Mouse (Mus musculus) heart, adult 8-10 months (tissue): ENCODE measurements at regions not wholly inside any gene's neighbourhood (a gene's known extent, or its start where the extent isn't known, plus 50 kb on each side); places are given as distances from the start of the nearest gene placed in this dataset.

ENCODE experiments used
- DNase-seq: peaks from one replicate; pipeline ENCODE4 v3.0.0; 2022; ENCODE audit warnings: low spot score

DNA sequence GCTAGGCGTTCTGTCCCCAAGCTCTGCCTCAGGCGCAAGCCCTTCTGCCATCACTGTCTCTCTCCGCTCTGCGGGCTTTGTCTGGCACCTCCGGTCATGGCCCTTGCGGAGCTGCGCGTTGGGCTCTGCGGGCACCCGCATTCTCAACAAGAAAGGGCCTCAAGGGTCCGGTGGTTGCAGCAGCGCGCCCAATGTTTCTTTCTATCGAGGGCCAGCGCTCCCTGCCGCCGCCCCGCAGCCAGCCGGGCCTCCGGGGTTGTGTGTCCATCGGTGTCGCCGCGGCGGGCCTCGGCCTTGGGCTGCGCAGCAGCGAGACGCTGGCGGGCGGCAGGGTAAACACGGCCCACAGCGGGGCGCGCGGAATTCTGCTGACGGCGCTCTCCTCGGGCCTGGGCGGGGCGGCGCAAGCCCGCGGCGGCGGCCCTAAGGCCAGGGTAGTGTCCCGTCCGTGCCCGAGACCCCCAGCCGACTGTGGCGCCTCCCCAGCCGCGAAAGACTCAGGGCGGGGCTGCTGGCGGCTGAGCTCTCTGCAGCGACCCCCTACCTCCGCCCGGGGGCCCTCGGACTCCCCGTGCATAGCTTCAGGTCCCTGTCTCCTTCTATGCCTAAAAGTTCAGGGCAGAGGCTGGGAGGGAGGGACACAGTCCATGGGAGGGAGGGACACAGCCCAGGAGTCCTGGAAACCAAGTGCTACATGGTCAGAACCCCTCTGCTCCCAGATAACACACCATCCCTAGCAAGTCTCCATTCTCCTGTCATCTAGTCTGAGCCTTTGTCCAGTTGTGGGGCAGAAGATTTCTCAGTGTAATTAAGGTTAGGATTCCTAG, 80.9 kb downstream of the Efnb1 start:
- DNase-seq: no peak

DNA sequence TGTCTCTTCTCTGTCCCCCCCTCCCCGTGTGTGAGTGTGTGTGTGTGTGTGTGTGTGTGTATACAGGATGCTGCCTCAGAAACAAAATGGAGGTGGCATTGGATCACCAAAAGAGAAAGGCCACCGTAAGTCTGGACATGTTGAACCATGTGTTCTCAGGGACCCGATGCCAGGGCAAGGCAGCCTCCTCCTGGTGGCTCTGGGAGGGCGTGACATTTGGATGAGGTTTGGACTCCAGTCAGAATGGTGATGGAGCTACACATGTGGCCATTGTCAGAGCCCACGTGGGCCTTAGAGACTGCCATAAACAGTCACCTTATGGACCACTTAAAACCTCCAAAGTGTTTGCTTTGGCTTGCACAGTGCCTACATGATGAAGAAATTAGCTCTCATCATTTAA, 80.0 kb downstream of the Efnb1 start:
- DNase-seq: no peak

DNA sequence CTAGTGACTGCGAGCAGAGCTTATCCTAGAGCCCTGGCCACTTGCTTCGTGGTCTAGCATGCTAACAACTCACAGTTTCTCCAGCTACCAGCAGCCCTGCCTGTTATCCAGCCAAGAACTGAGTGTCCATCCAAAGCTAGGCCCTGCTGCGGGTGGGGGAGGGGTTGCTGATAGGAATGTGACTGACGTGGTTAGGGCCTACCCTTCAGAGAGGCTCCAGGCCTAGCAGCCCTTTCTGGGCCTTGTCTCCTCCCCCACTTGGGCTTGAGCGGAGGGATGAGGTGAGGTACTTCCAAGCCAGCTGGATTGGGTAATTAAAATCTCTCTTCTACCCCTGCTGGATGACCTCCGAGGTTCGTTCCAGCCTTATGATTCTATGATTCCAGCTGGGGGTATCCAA, 79.2 kb downstream of the Efnb1 start:
- no peak for DNase-seq

DNA sequence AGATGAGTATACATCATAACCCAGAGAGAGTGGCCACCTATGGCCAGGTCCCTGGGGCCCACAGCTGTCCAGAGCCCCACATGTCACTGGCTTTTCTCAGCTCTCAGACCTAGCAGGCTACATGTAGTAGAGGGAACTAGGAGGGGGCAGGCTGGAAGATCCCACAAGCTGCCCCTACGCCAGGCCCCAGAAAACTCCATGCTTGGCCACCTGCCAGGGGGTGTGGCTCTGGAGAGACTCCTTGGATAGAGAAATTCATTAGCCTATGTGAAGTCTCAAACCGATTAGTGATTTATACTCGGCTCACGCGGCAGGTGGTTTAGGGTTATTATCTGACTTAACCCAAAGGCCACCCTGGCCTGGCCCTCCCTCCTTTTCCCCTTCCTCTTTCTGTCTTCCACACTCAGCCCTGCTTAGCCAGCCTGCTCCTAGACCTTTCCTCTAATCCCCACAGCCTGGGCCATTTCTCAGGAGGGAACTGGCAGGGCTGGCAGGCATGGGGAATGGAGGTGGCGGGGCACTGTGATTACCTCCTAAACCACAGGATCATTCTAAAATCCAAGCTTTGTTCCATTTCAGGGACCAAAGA, 77.7 kb downstream of the Efnb1 start:
- DNase-seq: no peak

DNA sequence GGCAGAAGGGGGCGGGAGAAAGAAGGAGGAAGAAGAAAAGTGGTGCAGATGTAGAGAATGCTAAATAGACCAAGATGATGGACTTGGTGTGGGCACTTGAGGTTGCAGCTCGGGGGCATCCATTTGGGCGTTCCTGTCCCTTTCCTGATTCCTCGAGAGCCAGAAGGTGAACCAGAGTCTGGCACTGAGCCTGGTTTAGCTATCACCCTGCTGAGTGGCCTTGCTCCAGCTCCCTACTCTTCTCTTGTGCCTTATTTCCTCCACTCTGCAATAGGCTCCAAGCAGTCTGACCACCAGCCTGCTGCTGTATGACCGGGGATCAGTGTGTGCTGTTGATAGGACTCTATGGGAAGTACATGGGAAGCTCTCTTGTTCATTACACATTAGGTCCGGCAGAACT, 68.1 kb downstream of the Efnb1 start:
- no peak for DNase-seq

DNA sequence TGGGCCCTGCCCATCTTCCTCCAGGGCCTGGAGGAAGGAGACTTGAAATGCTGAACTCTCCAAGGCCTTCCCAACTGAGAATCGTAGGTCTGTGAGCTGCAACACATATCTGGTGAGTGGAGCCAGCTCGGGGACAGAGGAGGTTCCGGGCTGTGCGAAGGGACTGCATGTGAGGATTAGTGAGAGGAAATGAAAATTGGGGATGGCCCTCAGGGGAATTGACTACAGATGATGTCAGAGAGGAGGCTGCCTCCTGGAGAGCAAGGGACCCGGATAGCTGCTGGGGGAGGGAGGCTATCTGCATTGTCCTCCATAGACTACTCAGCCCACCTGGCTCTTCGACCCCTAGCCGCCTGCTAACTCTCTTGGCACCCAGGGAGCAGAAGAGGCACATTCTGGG, 65.2 kb downstream of the Efnb1 start:
- DNase-seq: peak; percentile 48

GRCm38 (mm10) chrX:99199669-99200068, 63.7 kb downstream of the Efnb1 start:
- DNase-seq: peak; percentile 40

GRCm38 (mm10) chrX:99198961-99199631, 63.2 kb downstream of the Efnb1 start:
- DNase-seq: peak; percentile 86
